22 mouse cellular contexts compared by ENCODE assay signal in the genomic region with DNA sequence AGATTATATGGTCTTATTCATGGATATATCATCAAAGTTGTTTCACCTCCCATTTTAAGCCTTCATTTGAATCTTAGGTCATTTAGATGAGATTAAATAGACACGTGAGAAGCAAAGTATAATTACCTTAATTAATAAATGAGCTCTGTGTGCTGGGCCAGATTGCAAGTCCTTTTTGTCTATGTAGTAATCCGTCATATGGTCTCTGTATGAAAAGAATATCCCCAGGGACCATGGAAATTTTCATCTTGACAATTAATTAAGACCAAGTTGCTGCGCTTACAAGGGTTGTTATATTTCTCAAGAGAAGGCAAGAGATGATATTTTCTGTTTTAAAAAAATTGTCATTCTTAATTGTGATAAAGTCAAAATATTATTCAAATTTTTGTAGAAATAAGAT. TPM values are rescaled to one million over a fixed set of nuclear protein-coding genes. Genes with fewer than 3 reads are reported as not detected.
"Had no signal": no experiment of that assay in that cellular context is flagged by ENCODE, and none has a peak within 500 bp of the region (broad histone marks: within the 10 kb centered on the region; RNA-seq: fewer than 3 reads in every experiment).

No protein-coding gene starts in this region.

- ATAC-seq: liver, postnatal 0 days; lung, postnatal 0 days had no signal

- H3K9ac ChIP-seq: kidney, embryonic 15.5 days; limb, embryonic 12.5 days; limb, embryonic 15.5 days; liver, embryonic 14.5 days; liver, postnatal 0 days; lung, embryonic 14.5 days; neural tube, embryonic 12.5 days; neural tube, embryonic 15.5 days had no signal

- H3K4me2 ChIP-seq: kidney, embryonic 15.5 days; limb, embryonic 12.5 days; limb, embryonic 15.5 days; liver, embryonic 11.5 days; lung, embryonic 14.5 days; neural tube, embryonic 12.5 days; neural tube, embryonic 15.5 days had no signal

- DNase-seq: kidney, adult 8-10 months; kidney, postnatal 10 days; kidney, postnatal 36 days; layer of hippocampus, postnatal 36 days; left cerebral cortex, postnatal 4 days; liver, postnatal 0 days; lung, embryonic 14.5 days; thymus, adult 18-20 months; thymus, postnatal 36 days had no signal

- H3K9me3 ChIP-seq: kidney, embryonic 15.5 days; limb, embryonic 12.5 days; limb, embryonic 15.5 days; neural tube, embryonic 12.5 days; neural tube, embryonic 15.5 days had no signal

- H3K4me1 ChIP-seq: kidney, embryonic 15.5 days; limb, embryonic 12.5 days; limb, embryonic 15.5 days; neural tube, embryonic 12.5 days; neural tube, embryonic 15.5 days had no signal

- H3K27me3 ChIP-seq: kidney, embryonic 15.5 days; limb, embryonic 12.5 days; limb, embryonic 15.5 days; neural tube, embryonic 12.5 days; neural tube, embryonic 15.5 days had no signal

- H3K36me3 ChIP-seq: kidney, embryonic 15.5 days; limb, embryonic 12.5 days; limb, embryonic 15.5 days; neural tube, embryonic 12.5 days; neural tube, embryonic 15.5 days had no signal

- H3K27ac ChIP-seq: kidney, embryonic 15.5 days; left cerebral cortex, adult 2 months; limb, embryonic 12.5 days; limb, embryonic 15.5 days; liver, embryonic 14.5 days; macrophage; neural tube, embryonic 12.5 days; neural tube, embryonic 15.5 days had no signal

- H3K4me3 ChIP-seq: kidney, embryonic 15.5 days; left cerebral cortex, adult 2 months; limb, embryonic 12.5 days; limb, embryonic 15.5 days; neural tube, embryonic 12.5 days; neural tube, embryonic 15.5 days had no signal

RNA-seq across cellular contexts. Expression of gene Kcnt2, which starts 47.2 kb away (rescaled TPM):
- total RNA-seq: megakaryocyte, adult 5-6 weeks had no signal
- polyA plus RNA-seq: lung, postnatal 0 days; macrophage; small intestine, adult 2 months; spleen, adult 2 months had no signal
